Mouse (Mus musculus) intestine, postnatal 0 days (tissue): ENCODE measurements around the gene Rhob. TPM values are rescaled to one million over a fixed set of nuclear protein-coding genes. Genes with fewer than 3 reads are reported as not detected.

Source experiments
- ATAC-seq: fragments of 200-750 bp; cut with Nextera tagmentation; 2 replicates; pipeline ENCODE4 v1.8.0; 2017; ENCODE audit warnings: mild to moderate bottlenecking, moderate TSS enrichment, moderate library complexity
- H3K27ac ChIP-seq: fragments of 300-500 bp; sonication (generic); 2 replicates; pipeline ENCODE4 v1.5.1; 2014; ENCODE audit warnings: mild to moderate bottlenecking, low read depth, low read length, moderate library complexity
- H3K27me3 ChIP-seq: fragments of 300-500 bp; sonication (generic); replicated peaks from 2 replicates; pipeline ENCODE4 v1.6.1; 2014; ENCODE audit warnings: low read length, mixed read lengths; ENCODE audit not compliant: control insufficient read depth, insufficient read depth
- H3K36me3 ChIP-seq: fragments of 300-500 bp; sonication (generic); 2 replicates; pipeline ENCODE4 v1.6.1; 2014; ENCODE audit warnings: mild to moderate bottlenecking, moderate library complexity; ENCODE audit not compliant: control insufficient read depth, insufficient read depth
- H3K4me1 ChIP-seq: fragments of 300-500 bp; sonication (generic); replicated peaks from 2 replicates; pipeline ENCODE4 v1.6.1; 2014; ENCODE audit warnings: antibody characterized with exemption, low read length, mixed read lengths; ENCODE audit not compliant: control insufficient read depth, insufficient read depth
- H3K4me2 ChIP-seq: fragments of 300-500 bp; sonication (generic); replicated peaks from 2 replicates; pipeline ENCODE4 v1.6.1; 2014; ENCODE audit warnings: low read depth, mild to moderate bottlenecking, moderate library complexity
- H3K4me3 ChIP-seq: fragments of 300-500 bp; sonication (generic); 2 replicates; pipeline ENCODE4 v1.5.1; 2014; ENCODE audit warnings: low read depth, low read length
- H3K9ac ChIP-seq: fragments of 300-500 bp; sonication (generic); 2 replicates; pipeline ENCODE4 v1.6.1; 2014; ENCODE audit warnings: mild to moderate bottlenecking, low read depth, low read length
- H3K9me3 ChIP-seq: fragments of 300-500 bp; sonication (generic); 2 replicates; pipeline ENCODE4 v1.6.1; 2016; ENCODE audit warnings: mixed run types; ENCODE audit not compliant: control insufficient read depth
- CTCF ChIP-seq: sonication (generic); IDR thresholded peaks from 2 replicates; pipeline ENCODE4 v1.5.1; 2016; ENCODE audit warnings: low read depth, mild to moderate bottlenecking, control low read depth, antibody characterized with exemption, moderate library complexity
- WGBS: fragments of 180-500 bp; shearing (Covaris S2); extraction: QIAGEN DNeasy Blood & Tissue Kit; methylation state at CpG from one replicate; pipeline ENCODE4 v1.1.7; 2014; 5-methylcytosine and 5-hydroxymethylcytosine counted together
- polyA plus RNA-seq: library from polyadenylated mRNA; unstranded; fragments of >200 nt; fragmentation: Nextera tagmentation; extraction: Ambion mirVana; gene quantifications from 2 replicates; pipeline ENCODE4 v1.2.1, GENCODE M21; 2015

The Rhob gene
- polyA plus RNA-seq, 1 experiment from 2014 or later = 29.7 TPM

- peak overlapping the region; percentile 96 for H3K4me2 ChIP-seq
Observed at GRCm38 (mm10) chr12:8496679-8497313, 3.0 kb downstream of the Rhob start.

GRCm38 (mm10) chr12:8495881-8496678, 3.7 kb downstream of the Rhob start:
- no peak overlapping the region for H3K4me3 ChIP-seq
- H3K9ac ChIP-seq = no peak overlapping the region; the same call in 1 of the 2 replicates
- TF ChIP-seq CTCF = no peak
- no peaks in the 10 kb centered on the region for H3K9me3 ChIP-seq
- H3K4me1 ChIP-seq = peaks cover 14% of the 10 kb centered on the region; the same call in 1 of the 2 replicates
- H3K27me3 ChIP-seq = no peaks in the 10 kb centered on the region
- WGBS = 12% methylated on average over 15 of the region's 15 CpGs
- no peaks in the 10 kb centered on the region for H3K36me3 ChIP-seq
- peak overlapping the region; percentile 81 for H3K27ac ChIP-seq
- peak overlapping the region; percentile 96 for H3K4me2 ChIP-seq
- ATAC-seq = peak; percentile 43

More at GRCm38 (mm10) chr12:8496679-8497313, 3.0 kb downstream of the Rhob start:
- peaks cover 17% of the 10 kb centered on the region; the same call in 1 of the 2 replicates for H3K4me1 ChIP-seq
- peak overlapping the region; percentile 81 for H3K27ac ChIP-seq
- 48% methylated on average over 2 of the region's 2 CpGs for WGBS
- 0 out of 2 replicates have a peak overlapping the region, but pooled peaks have one; percentile 7 for H3K9ac ChIP-seq
- no peaks in the 10 kb centered on the region for H3K36me3 ChIP-seq
- H3K27me3 ChIP-seq = no peaks in the 10 kb centered on the region
- no peak for TF ChIP-seq CTCF
- ATAC-seq = no peak
- no peaks in the 10 kb centered on the region for H3K9me3 ChIP-seq
- H3K4me3 ChIP-seq = peak overlapping the region; percentile 90

GRCm38 (mm10) chr12:8494675-8495074, 5.1 kb downstream of the Rhob start:
- 78% methylated on average over 3 of the region's 3 CpGs for WGBS
- no peak overlapping the region for H3K4me2 ChIP-seq
- H3K36me3 ChIP-seq = no peaks in the 10 kb centered on the region
- no peak overlapping the region for H3K9ac ChIP-seq
- H3K27me3 ChIP-seq = no peaks in the 10 kb centered on the region
- H3K4me1 ChIP-seq = 0 out of 2 replicates have a peak, but pooled peaks cover 10% of the 10 kb centered on the region
- TF ChIP-seq CTCF = no peak
- no peaks in the 10 kb centered on the region for H3K9me3 ChIP-seq
- no peak for ATAC-seq
- H3K27ac ChIP-seq = no peak overlapping the region
- H3K4me3 ChIP-seq = no peak overlapping the region

GRCm38 (mm10) chr12:8493386-8493785, 6.4 kb downstream of the Rhob start:
- Histone ChIP-seq H3K36me3 (no peaks in the 10 kb centered on the region), H3K4me2 (no peak overlapping the region), H3K4me3 (no peak overlapping the region), H3K4me1 (0 out of 2 replicates have a peak, but pooled peaks cover 10% of the 10 kb centered on the region), H3K9ac (no peak overlapping the region), H3K27me3 (no peaks in the 10 kb centered on the region), H3K9me3 (no peaks in the 10 kb centered on the region), H3K27ac (no peak overlapping the region)
- no peak for TF ChIP-seq CTCF
- no peak for ATAC-seq
- WGBS = 62% methylated on average over 3 of the region's 3 CpGs

GRCm38 (mm10) chr12:8489098-8489497, 10.7 kb downstream of the Rhob start:
- no peak overlapping the region for H3K4me2 ChIP-seq
- no peaks in the 10 kb centered on the region for H3K27me3 ChIP-seq
- no peaks in the 10 kb centered on the region for H3K36me3 ChIP-seq
- no peak overlapping the region for H3K9ac ChIP-seq
- WGBS = 36% methylated on average over 4 of the region's 4 CpGs
- ATAC-seq = no peak
- no peaks in the 10 kb centered on the region for H3K9me3 ChIP-seq
- TF ChIP-seq CTCF = no peak
- no peak overlapping the region for H3K27ac ChIP-seq
- no peak overlapping the region for H3K4me3 ChIP-seq
- 0 out of 2 replicates have a peak, but pooled peaks cover 3% of the 10 kb centered on the region for H3K4me1 ChIP-seq

- Histone ChIP-seq H3K4me2 (no peak overlapping the region), H3K36me3 (no peaks in the 10 kb centered on the region), H3K27me3 (no peaks in the 10 kb centered on the region), H3K4me3 (no peak overlapping the region), H3K9me3 (no peaks in the 10 kb centered on the region), H3K9ac (no peak overlapping the region), H3K4me1 (0 out of 2 replicates have a peak, but pooled peaks cover 3% of the 10 kb centered on the region), H3K27ac (no peak overlapping the region)
- peak; percentile 19; the same call in 1 of the 2 replicates for ATAC-seq
- TF ChIP-seq CTCF = no peak
- 76% methylated on average over 4 of the region's 4 CpGs for WGBS
Observed at GRCm38 (mm10) chr12:8488652-8488980, 11.2 kb downstream of the Rhob start.
